Mouse (Mus musculus): ENCODE measurements around the gene Spint2.
"Not testable (repeated sequence)": the region's sequence is repeated elsewhere in the genome, so short reads cannot be mapped to it uniquely, and the experiment has no call there.

Spint2 gene

GRCm38 (mm10) chr7:29246015-29246414, 35.7 kb downstream of the Spint2 start:
- DNase-seq (ENCODE audit: extremely low read depth, low read depth, low spot score) = no peak

GRCm38 (mm10) chr7:29244732-29245416, 36.8 kb downstream of the Spint2 start:
- no peak for DNase-seq (ENCODE audit: extremely low read depth, low read depth, low spot score)

- DNase-seq (ENCODE audit: extremely low read depth, low read depth, low spot score) = peak; percentile 89
Observed at GRCm38 (mm10) chr7:29238019-29238967, 43.4 kb downstream of the Spint2 start, which contains the start of gene Yif1b. Yif1b (plus strand) TSS chr7:29238329.

GRCm38 (mm10) chr7:29237596-29237995, 44.1 kb downstream of the Spint2 start:
- not testable (repeated sequence) for DNase-seq (ENCODE audit: extremely low read depth, low read depth, low spot score)

GRCm38 (mm10) chr7:29236593-29236992, 45.1 kb downstream of the Spint2 start:
- DNase-seq (ENCODE audit: extremely low read depth, low read depth, low spot score) = no peak

GRCm38 (mm10) chr7:29234661-29235060, 47.1 kb downstream of the Spint2 start:
- no peak for DNase-seq (ENCODE audit: extremely low read depth, low read depth, low spot score)

GRCm38 (mm10) chr7:29233745-29234144, 48.0 kb downstream of the Spint2 start:
- DNase-seq (ENCODE audit: extremely low read depth, low read depth, low spot score) = no peak

- no peak for DNase-seq (ENCODE audit: extremely low read depth, low read depth, low spot score)
Observed at GRCm38 (mm10) chr7:29232247-29233013, 49.3 kb downstream of the Spint2 start, which contains the start of gene Kcnk6. Kcnk6 (minus strand) TSS chr7:29232515.

- DNase-seq (ENCODE audit: extremely low read depth, low read depth, low spot score) = no peak
Observed at GRCm38 (mm10) chr7:29231517-29231916, 50.2 kb downstream of the Spint2 start.

- DNase-seq (ENCODE audit: extremely low read depth, low read depth, low spot score) = no peak
Observed at GRCm38 (mm10) chr7:29230560-29230959, 51.2 kb downstream of the Spint2 start.

GRCm38 (mm10) chr7:29228202-29228601, 53.5 kb downstream of the Spint2 start:
- no peak for DNase-seq (ENCODE audit: extremely low read depth, low read depth, low spot score)

- no peak for DNase-seq (ENCODE audit: extremely low read depth, low read depth, low spot score)
Observed at GRCm38 (mm10) chr7:29225520-29225919, 56.2 kb downstream of the Spint2 start.

GRCm38 (mm10) chr7:29224756-29225394, 56.8 kb downstream of the Spint2 start:
- DNase-seq (ENCODE audit: extremely low read depth, low read depth, low spot score) = no peak

- DNase-seq (ENCODE audit: extremely low read depth, low read depth, low spot score) = no peak
Observed at GRCm38 (mm10) chr7:29214846-29215245, 66.9 kb downstream of the Spint2 start.

- DNase-seq (ENCODE audit: extremely low read depth, low read depth, low spot score) = no peak
Observed at GRCm38 (mm10) chr7:29214236-29214635, 67.5 kb downstream of the Spint2 start.

GRCm38 (mm10) chr7:29213675-29214082, 68.0 kb downstream of the Spint2 start, which contains the start of gene Catsperg1:
Catsperg1 (minus strand) TSS chr7:29214035.
- DNase-seq (ENCODE audit: extremely low read depth, low read depth, low spot score) = no peak

- not testable (repeated sequence) for DNase-seq (ENCODE audit: extremely low read depth, low read depth, low spot score)
Observed at GRCm38 (mm10) chr7:29212775-29213560, 68.7 kb downstream of the Spint2 start.

GRCm38 (mm10) chr7:29212199-29212765, 69.4 kb downstream of the Spint2 start:
- DNase-seq (ENCODE audit: extremely low read depth, low read depth, low spot score) = no peak

All from fat pad, adult 2 months (tissue).